Mouse (Mus musculus) left cerebral cortex, adult 18-20 months (tissue): Measurements from ENCODE around the gene Tapbp. TPM values are rescaled to one million over a fixed set of nuclear protein-coding genes. Genes with fewer than 3 reads are reported as not detected.
"Not testable (repeated sequence)": the region's sequence is repeated elsewhere in the genome, so short reads cannot be mapped to it uniquely, and the experiment has no call there.

Source experiments
- DNase-seq, 2 experiments: peaks; one replicate each; pipeline ENCODE4 v3.0.0; 2021 to 2022; ENCODE audit warnings: low spot score in 2 of 2, mixed read lengths in 1 of 2
- total RNA-seq, 2 experiments: library from RNA; stranded (reverse); gene quantifications; 2 replicates each; pipeline ENCODE4 v1.2.3; 2021

The Tapbp gene
- total RNA-seq, 2 experiments from 2014 or later: 42.0 to 53.5 TPM

DNA sequence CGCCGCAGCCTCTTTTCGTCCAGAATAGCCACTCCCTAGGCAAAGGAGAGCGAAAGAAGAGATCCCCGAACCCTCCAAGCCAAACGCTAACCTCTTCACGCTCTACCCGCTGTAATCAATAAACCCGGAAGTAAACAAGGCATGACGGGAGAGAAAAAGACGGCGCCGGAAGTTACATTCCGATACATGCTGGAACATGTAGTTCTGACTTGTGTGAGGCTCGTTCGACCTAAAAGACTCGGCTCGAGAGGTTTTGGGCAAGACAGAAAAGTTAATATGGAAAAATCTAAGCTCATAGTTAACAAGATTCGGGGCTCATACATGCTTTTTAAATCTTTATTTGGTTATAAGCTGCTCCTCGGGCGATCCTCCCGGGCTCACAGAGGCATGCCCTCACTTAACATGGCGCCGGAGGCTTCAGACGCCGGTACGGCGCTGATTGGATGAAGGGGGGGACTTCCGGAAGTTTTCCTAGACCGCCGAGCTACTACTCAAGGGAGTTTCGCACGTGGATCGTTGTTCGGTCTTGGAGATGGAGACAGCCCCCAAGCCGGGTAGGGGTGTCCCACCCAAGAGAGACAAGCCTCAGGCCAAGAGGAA is 24.6 kb downstream of the Tapbp start, which contains the start of the genes Pfdn6 and Wdr46:
Gene Pfdn6 (minus strand): TSS at position 138 of the 600 bp plus-strand sequence.
Gene Wdr46 (plus strand): TSS at position 455 of the 600 bp plus-strand sequence.
- DNase-seq: peak; percentile 86

GRCm38 (mm10) chr17:33940981-33941380 is 25.3 kb downstream of the Tapbp start:
- DNase-seq: no peak

- no peak for DNase-seq
Measured at GRCm38 (mm10) chr17:33941381-33941780, 25.7 kb downstream of the Tapbp start.

- DNase-seq: no peak
Measured at GRCm38 (mm10) chr17:33943454-33943853, 27.8 kb downstream of the Tapbp start.

- DNase-seq: no peak
Measured at GRCm38 (mm10) chr17:33947430-33948089, 31.9 kb downstream of the Tapbp start.

DNA sequence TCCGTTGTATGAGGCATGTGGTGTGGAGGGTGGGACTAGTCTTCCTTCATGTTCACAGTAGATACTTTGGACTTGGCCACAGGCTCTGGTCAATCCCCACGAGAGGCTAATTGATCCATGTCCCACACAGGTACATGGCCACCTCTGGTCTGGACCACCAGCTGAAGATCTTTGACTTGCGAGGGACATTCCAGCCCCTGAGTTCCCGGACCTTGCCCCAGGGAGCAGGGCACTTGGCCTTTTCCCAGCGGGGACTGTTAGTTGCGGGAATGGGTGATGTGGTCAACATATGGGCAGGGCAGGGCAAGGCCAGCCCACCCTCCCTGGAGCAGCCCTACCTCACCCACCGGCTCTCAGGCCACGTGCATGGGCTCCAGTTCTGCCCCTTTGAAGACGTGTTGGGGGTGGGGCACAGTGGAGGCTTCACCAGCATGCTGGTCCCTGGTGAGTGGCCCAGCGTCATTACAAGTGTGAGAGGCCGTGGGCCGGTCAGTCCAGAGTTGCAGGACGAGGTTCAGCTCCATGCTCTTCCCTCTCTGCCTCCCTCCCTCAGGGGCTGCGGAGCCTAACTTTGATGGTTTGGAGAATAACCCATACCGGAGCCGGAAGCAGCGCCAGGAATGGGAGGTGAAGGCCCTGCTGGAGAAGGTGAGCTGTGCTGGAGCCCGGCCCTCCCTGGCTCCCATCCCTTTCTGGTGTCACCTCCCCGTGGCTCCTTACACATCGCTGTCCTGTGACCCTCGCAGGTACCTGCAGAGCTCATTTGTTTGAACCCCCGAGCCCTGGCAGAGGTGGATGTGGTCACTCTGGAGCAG is 32.6 kb downstream of the Tapbp start:
- DNase-seq: no peak

GRCm38 (mm10) chr17:33948905-33949537 is 33.3 kb downstream of the Tapbp start:
- no peak for DNase-seq

DNA sequence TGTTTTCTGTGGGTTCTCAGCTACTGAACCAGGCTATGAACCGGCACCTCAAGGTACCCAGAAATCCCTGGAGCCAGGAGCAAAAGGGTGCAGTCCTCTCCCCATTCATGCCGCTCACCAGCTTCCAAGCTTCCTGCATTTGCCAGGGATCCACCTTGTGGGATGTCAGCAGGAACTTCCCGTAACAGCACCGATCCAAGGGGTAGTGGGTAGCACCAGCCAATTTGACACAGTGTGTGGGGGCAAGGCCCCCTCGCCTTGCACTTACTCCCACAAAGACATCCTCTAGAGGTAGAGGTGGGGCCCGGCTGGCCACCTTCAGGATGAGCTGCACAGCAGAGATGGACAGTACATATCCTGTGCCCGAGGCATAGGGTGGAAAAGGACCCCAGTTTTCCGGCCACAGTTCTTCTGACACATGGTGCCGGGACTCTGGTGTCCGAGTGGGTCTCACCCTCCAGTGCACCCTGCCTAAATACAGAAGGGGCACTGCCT is 34.5 kb downstream of the Tapbp start:
- DNase-seq: no peak

DNA sequence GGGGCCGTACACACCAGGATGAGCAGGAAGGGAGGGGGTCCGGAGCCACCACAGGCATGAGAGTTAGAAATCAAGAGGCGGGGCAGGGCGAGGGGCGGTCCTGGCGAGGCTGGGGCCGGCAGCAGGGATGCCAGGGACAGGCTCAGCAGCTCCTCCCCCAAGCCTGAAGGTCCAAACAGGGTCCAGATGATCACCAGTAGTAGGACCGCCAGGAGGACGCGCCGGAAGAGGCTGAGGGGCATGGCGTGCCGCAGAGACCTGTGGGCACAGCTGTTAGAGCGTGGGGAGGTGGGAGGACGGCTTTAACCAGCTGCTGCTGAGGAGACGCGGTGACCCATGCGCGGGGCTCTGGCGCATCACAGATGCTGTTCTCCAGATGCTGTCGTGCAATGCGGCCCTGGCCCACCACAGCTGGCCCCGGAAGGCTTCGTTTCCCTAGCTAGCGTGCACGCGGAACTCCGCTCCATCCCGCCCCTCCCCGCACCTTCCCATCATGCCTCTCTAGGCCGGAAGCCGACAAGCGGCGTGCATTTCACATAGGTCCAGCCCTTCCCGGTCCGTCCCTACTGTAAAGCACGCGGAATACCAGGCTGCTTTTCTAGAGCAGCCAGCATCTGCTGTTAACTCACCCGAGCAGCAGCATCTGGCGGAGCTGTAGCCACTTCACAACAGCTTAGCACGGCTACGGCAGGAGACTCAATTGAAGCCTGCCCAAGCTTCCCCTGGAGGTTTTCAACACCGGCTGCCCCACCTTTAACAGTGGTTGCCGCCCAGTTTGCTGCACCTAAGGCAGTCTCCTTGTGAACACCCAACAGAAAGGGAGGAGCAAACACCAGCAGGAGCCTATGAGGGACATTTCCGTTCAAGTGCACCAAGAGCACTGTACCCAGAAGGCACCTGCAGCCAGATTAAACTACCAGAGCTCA is 35.6 kb downstream of the Tapbp start, which contains the start of gene B3galt4:
Gene B3galt4 (minus strand): TSS at position 468 of the 926 bp plus-strand sequence.
- DNase-seq: peak; percentile 75 to 81

- not testable (repeated sequence) for DNase-seq
Measured at GRCm38 (mm10) chr17:33952015-33952414, 36.3 kb downstream of the Tapbp start.

- DNase-seq: no peak
Measured at GRCm38 (mm10) chr17:33952879-33953278, 37.2 kb downstream of the Tapbp start.

DNA sequence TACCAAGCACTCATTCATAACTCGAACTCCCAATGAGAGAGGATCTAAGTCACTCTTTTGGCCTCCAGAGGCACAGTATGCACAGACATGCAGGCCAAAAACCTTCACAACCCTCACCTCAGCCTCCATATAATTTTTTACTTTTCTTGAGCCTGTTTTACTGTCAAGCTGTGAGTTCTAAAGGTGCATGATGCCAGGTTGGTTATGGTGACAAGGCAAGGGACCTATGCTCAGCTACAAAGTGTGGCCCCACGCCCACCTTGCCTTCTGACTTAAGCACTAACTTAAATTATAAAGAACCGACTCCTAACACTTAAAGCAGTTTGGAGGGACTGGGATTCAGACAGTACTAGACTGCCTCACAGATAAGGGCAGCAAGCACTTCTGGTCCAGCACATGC is 37.6 kb downstream of the Tapbp start:
- DNase-seq: no peak

DNA sequence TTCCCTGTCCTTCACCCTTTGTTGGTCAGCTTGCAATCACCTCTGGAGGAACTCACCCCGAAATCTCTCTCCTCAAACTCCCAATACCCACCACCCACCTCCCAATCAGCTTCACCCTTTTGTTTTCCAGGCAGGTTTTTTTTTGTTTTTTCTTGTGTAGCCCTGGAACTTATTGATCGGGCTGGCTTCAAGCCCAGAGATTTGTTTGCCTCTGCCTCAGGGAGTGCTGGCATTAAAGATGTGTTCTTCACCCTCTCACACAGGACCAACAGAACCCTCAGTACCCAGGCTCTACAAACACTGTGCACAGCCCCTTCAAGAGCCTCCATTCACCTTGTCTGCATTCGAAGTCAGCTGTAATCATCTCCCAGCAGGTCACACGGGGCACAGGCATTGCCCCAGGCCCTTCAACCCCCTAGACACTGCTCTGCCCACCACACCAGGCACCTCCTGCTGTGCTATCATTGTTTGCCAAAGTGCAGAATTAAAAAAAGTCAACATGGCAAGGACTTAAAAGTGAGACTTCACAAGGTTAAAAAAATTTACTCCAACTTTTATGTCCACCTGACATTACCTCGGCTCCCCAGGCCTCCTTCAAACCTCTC is 38.4 kb downstream of the Tapbp start:
- DNase-seq: no peak

GRCm38 (mm10) chr17:33954646-33955554 is 39.2 kb downstream of the Tapbp start:
- no peak for DNase-seq

DNA sequence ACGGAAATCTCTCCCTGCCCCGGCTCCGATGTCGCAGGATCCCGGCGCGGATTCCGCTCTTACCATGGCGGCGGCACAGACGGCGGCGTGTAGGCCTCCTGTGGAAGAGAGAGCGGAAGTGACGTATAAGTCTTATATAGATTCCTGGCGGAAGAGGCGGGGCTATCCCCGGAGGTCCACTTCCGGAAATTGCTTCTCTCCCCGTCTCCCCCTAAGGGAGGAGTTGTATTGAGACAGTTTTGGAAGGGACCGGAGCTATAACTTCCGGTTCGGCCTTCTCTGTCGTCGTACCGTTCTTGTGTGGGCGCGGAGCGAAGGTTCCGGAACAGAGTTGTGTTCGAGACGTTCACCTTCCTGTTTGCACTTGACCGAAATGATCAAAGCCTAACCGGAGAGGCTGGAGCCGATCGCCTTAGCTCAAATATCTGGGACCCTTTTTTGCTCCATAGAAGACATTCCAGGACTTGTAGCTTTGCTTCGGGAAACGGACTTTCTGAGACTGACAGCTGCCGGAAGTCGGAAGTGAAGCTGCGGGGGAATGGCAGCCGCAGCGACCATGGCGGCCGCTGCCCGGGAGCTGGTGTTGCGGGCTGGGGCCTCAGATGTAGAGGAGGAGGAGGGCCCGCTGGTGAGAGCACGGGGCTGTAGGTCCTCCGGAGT is 40.0 kb downstream of the Tapbp start, which contains the start of the genes Vps52 and Rps18:
Gene Vps52 (plus strand): TSS at position 258 of the 660 bp plus-strand sequence.
Gene Rps18 (minus strand): TSS at position 447 of the 660 bp plus-strand sequence.
- peak; percentile 96 for DNase-seq

DNA sequence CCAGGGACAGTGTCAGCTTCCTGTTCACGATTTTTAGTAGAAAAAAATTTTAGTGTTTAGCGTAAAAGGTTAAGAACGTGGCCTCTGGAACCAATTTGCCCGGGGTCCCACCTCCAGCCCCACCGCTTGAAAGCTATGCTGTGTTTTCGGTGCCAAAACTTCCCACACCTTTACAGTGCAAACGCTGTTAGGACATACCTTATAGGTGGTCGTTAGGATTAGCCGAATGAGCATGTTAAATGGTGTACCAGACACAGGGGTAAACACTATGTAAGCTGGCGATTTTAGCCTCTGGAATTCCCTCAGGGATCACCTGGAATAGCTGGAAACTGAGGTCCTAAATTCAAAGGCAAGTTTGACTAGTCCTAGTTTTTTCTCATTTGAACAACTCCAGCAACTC is 40.6 kb downstream of the Tapbp start:
- no peak for DNase-seq

DNA sequence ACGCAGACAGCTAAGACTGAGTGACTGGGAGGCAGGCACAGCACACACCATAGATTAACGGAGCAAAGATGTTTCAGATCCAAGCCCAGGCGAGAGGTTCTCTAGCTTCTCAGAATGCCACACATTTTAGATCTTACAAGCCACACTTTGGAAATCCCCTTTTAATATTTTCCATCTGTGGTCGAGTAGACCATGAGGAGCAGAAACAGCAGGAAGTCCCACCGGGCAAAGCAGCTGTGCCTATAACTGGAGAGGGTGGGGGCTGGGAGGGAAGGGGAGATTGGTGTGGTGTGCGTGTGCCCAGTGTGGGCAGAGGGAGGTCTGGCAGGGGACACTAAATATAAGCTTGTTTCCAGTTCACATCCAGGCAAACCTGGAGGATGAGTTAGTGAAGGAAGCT is 41.8 kb downstream of the Tapbp start:
- DNase-seq: no peak

DNA sequence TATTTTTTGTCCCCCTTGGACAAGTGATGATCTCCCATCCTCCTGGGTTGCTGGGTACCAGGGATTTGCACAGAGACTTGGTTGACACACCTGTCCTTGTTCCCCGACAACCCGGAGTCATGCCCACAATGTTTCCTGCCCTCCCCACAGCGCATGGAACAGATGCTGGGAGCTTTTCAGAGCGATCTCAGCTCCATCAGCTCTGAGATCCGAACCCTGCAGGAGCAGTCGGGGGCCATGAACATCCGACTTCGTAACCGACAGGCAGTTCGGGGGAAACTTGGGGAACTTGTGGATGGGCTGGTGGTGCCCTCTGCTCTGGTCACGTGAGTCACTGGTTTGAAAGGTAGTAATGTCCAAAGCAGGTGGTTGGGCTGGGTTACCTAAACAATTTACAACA is 42.8 kb downstream of the Tapbp start:
- DNase-seq: no peak
